Mouse (Mus musculus) Muller cell, postnatal 12 days (primary cell): ENCODE results near the gene Phf13.
"Not testable (repeated sequence)": the region's sequence is repeated elsewhere in the genome, so short reads cannot be mapped to it uniquely, and the experiment has no call there.

Experiments used
- DNase-seq: peaks from one replicate; pipeline ENCODE4 v3.0.0-alpha.2; 2015; ENCODE audit errors: inconsistent ontology term

The Phf13 gene

GRCm38 (mm10) chr4:151996173-151996950 lies at the start of gene Phf13:
TSS of gene Phf13 (minus strand) at chr4:151996258.
- DNase-seq: peak; percentile 99

- DNase-seq: no peak
Observed at GRCm38 (mm10) chr4:152044609-152045008, 48.6 kb upstream of the Phf13 start.

- no peak for DNase-seq
Observed at GRCm38 (mm10) chr4:152043171-152043570, 47.1 kb upstream of the Phf13 start.

- no peak for DNase-seq
Observed at GRCm38 (mm10) chr4:152041924-152042641, 46.0 kb upstream of the Phf13 start.

GRCm38 (mm10) chr4:152039831-152040310 lies 43.8 kb upstream of the Phf13 start:
- DNase-seq: no peak

GRCm38 (mm10) chr4:152038985-152039830 lies 43.1 kb upstream of the Phf13 start, which contains the start of gene Nol9:
TSS of gene Nol9 (plus strand) at chr4:152039321.
- DNase-seq: peak; percentile 93

- DNase-seq: peak; percentile 61
Observed at GRCm38 (mm10) chr4:152038225-152038984, 42.3 kb upstream of the Phf13 start, which contains the start of gene Tas1r1. TSS of gene Tas1r1 (minus strand) at chr4:152038568.

GRCm38 (mm10) chr4:152036464-152036863 lies 40.4 kb upstream of the Phf13 start:
- DNase-seq: not testable (repeated sequence)

GRCm38 (mm10) chr4:152032922-152033321 lies 36.9 kb upstream of the Phf13 start:
- DNase-seq: no peak

GRCm38 (mm10) chr4:152029997-152030396 lies 33.9 kb upstream of the Phf13 start:
- no peak for DNase-seq

GRCm38 (mm10) chr4:152029087-152029486 lies 33.0 kb upstream of the Phf13 start:
- DNase-seq: no peak

GRCm38 (mm10) chr4:152028456-152028855 lies 32.4 kb upstream of the Phf13 start:
- no peak for DNase-seq

- DNase-seq: peak; percentile 97
Observed at GRCm38 (mm10) chr4:152027524-152027923, 31.5 kb upstream of the Phf13 start, which contains the start of gene Zbtb48. TSS of gene Zbtb48 (minus strand) at chr4:152027671.

- DNase-seq: peak; percentile 56
Observed at GRCm38 (mm10) chr4:152026751-152027508, 30.9 kb upstream of the Phf13 start.

- DNase-seq: no peak
Observed at GRCm38 (mm10) chr4:152024525-152024924, 28.5 kb upstream of the Phf13 start.

- DNase-seq: no peak
Observed at GRCm38 (mm10) chr4:152022506-152022905, 26.4 kb upstream of the Phf13 start.

- DNase-seq: no peak
Observed at GRCm38 (mm10) chr4:152021568-152022097, 25.6 kb upstream of the Phf13 start.

GRCm38 (mm10) chr4:152020024-152020423 lies 24.0 kb upstream of the Phf13 start:
- DNase-seq: no peak

- DNase-seq: no peak
Observed at GRCm38 (mm10) chr4:152019073-152019472, 23.0 kb upstream of the Phf13 start.
